Mouse (Mus musculus) neutrophil, adult 5-6 weeks (primary cell): ENCODE results near the gene Msi1. TPM values are rescaled to one million over a fixed set of nuclear protein-coding genes. Genes with fewer than 3 reads are reported as not detected.

ENCODE experiments used
- ATAC-seq: fragments of 151-379, 151-347 bp; 2 replicates; pipeline ENCODE4 v1.8.0; 2017; ENCODE audit warnings: mild to moderate bottlenecking, moderate TSS enrichment; ENCODE audit not compliant: insufficient number of reproducible peaks, poor library complexity, low FRiP score, severe bottlenecking; ENCODE audit errors: extremely low read depth
- total RNA-seq: library from RNA; stranded (forward); fragments of 200-1000 nt; gene quantifications from 2 replicates; pipeline ENCODE4 v1.2.3, GENCODE M21; 2017

Msi1 gene
- total RNA-seq, 1 experiment from 2014 or later = not detected

DNA sequence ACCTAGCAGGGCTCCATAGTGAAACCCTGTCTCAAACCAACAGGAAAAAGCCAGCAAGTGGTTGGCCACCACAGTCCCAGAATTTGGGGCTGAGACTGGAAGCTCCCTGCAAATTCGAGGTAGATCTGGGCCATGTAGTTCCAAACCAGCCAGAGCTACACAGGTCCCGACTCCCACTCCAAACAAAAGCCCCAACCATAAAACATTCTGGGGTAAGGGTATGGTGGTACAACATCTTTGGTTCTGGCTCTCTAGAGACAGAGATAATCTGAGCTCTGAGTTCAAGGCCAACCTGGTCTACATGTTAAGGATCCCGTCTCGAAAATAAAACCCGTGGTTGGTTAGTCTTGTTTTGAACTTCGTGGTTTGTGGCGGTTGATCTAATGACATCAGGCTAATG lies 26.4 kb downstream of the Msi1 start:
- ATAC-seq = no peak

DNA sequence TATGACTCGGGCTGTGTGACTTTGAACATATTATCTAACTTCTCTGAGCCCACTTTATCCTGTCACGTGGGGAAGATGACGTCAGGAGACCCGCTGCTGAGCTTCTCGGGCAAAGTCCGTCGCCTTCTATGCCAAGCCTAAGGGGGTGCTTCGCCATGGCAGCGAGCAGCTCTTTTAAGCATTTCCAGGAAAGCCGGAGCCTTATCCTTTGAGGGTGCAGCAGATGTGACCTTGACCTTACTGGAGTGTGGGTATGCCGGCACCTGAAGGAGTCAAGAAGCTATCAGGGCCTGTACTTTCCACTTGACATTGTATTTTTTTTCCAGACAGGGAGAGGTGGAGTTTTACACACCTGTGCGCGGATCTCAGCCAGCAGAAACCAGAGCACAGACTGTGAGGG lies 29.5 kb downstream of the Msi1 start:
- no peak for ATAC-seq

DNA sequence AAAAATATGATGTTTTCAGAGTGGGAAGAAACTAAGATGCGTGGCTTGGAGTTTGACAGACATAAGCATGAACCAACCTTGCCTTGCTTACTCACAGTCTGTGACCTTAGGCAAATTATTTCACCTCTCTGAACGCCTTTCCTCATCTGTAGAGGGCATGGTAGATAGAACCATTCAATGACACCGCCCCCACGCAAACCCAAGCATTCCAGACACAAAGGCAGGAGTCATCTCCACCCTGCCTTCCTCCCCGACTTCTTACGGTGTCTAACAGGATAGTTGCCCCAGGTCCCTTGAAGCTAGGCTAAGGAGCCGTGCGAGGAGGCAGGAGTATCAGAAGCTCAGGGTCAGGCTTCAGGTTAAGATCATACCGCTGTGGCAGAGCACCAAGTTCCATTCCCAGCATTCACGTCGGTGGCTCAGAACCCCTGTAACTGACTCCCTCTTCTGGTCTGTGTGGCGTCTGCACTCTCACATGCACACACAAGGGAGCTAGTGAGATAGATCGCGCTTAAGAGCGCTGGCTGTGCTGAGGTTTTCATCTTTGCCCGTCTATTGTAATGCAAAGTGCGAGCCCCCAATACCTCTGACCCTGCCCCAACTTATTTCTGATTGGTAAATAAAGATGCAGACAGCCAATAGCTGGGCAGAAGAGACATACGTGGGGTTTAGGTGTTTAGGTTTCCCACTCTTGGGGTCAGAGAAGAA lies 35.2 kb downstream of the Msi1 start:
- no peak for ATAC-seq

DNA sequence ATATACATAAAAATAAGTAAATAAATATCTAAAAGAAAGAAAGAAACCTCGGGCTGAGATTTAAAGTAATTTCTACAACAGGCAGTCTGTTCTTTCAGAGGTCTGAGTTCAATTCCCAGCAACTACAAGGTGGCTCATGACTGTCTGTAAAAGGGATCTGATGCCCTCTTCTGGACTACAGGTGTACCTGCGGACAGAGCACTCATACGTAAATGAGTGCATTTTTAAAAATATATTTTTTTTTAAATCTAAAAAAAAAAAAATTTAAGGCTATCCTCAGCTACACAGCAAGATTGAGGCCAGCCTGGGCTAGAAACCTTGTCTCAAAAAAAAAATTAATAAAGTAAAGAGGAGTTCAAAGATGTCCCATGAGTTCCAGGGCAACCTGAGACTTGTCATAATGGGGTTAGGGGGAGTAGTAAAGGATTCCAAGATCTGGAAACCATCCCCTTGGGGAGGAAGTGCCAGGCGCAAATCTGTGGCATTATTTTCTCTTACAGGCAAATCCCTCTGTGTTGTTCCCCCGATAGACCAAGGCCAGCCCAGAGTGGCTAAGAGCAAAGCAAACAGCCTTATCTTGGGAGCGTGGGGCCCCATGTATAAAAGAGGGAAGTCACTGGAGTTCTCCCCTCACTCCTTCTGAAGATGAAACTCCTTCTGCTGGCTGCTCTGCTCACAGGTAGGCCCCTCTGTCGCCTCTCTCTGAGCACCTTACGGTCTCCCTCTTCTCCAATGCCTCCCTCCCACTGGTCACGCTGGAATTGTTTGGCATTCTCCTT lies 36.4 kb downstream of the Msi1 start, which contains the start of gene Pla2g1b:
Pla2g1b (plus strand) TSS at position 621 of the 779 bp plus-strand sequence.
- ATAC-seq = no peak

DNA sequence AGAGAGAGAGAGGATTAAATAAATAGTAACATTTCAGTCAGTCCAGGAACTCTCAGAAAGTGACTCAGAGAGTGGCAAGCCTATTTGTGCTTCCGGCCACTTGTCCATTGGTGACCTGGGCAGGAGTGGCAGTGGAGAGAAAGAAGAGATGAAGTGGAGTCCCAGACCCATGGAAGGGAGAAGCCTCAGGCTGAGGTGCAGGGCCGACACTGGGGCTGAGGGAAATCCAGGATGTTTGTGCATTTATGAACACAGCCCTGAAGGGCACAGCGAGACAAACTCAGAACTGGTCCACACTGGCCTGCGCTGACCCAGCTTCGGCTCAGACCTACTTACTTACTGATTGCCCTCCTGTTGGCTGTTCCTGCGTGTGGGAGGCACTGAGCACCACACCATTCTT lies 40.4 kb downstream of the Msi1 start:
- no peak for ATAC-seq

DNA sequence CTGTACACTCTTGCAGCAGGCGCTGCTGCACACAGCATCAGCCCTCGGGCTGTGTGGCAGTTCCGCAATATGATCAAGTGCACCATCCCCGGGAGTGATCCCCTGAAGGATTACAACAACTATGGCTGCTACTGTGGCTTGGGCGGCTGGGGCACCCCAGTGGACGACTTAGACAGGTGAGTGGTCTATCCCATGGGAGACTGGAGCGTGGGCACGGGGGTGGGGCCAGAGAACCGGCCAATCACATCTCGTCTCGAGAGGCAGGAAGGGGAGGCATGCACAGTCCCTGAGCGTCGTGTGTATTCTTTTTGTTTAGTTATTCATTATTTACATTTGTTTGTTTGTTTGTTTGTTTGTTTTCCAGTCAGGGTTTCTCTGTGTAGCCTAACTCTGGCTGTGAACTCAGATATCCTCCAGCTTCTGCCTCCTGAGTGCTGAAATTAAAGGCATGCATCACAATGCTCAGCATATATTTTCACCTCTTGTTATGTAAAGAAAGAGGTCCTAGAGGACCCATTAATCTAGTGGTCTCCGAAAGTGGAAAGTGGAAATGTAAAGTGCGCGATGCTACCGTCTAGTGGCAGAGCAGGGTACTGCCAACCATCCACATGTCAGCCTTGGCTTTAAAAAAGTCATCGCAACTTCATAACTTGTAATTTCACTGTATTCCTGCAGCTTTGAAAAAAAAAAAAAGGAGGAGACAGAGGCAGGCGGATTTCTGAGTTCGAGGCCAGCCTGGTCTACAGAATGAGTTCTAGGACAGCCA lies 41.5 kb downstream of the Msi1 start:
- ATAC-seq = peak; percentile 71

DNA sequence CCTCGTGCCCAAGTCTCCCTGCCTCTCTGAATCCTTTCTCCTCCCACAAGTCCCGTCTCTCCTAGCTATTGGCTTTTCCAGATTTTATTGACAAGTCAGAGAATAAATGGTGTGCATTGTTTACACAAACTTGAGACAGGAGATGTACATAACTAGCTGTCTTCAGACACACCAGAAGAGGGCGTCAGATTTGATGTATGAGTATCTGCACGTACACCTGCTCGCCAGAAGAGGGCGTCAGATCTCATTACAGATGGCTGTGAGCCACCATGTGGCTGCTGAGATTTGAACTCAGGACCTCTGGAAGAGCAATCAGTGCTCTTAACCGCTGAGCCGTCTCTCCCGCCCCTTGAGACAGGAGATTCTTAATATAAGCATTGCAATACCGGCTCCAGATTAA lies 43.8 kb downstream of the Msi1 start:
- ATAC-seq = no peak

DNA sequence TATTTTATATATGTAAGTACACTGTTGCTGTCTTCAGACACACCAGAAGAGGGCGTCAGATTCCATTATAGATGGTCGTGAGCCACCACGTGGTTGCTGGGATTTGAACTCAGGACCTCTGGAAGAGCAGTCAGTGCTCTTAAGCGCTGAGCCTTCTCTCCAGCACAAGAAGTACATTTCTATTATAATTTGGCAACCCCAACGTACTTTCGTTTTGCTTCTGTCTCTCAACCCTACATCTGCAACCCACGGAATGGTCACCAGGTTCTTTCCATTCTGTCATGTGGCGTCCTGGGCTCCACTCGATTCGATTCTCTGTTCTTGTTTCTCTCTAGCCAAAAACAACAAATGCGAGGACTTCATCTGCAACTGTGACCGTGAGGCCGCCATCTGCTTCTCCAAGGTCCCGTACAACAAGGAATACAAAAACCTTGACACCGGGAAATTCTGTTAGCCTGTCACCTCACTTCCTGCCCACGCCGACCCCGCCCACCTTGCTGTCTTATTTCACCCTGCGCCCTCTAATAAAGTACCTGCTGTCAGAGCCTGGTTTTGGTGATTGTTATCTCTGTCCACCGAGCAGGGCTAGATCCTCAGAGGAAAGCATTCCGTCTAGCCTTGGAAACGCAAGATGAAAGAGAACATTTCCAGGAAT lies 44.9 kb downstream of the Msi1 start:
- no peak for ATAC-seq

DNA sequence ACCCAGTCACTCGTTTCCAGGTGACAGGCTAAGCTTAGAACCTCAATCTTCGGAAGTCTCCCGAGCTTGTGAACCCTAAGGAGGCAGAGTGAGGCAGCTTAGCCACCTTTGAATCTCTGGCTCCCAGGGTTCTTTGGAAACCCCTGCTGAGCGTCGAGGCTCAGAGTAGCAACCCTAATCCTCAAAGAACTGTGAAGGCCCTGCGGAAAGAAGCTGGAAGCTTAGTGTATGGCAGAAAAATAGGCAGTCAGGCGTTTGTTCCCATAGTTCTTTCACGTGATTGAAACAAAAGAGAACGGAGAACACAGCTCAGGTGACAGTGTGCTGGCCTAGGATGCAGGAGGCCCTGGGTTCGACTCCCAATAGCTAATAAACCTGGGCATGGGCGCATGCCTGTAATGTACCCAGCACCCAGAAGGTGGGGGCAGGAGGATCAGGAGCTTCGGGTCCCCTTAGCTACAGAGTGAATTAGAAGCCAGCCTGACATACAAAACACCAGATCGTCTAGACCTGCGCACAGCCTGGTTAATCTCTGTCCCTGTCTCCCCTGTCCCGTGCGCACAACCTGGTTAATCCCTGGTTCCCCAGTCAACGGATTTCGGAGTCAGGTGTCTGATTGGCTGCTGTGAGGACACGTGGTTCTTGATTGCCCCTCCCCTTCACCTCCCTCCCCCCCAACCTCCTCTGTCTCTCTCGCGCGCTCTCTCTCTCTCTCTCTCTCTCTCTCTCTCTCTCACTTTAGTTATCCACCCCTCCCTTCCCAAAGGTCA lies 46.1 kb downstream of the Msi1 start:
- no peak; the same call in 1 of the 2 replicates for ATAC-seq

DNA sequence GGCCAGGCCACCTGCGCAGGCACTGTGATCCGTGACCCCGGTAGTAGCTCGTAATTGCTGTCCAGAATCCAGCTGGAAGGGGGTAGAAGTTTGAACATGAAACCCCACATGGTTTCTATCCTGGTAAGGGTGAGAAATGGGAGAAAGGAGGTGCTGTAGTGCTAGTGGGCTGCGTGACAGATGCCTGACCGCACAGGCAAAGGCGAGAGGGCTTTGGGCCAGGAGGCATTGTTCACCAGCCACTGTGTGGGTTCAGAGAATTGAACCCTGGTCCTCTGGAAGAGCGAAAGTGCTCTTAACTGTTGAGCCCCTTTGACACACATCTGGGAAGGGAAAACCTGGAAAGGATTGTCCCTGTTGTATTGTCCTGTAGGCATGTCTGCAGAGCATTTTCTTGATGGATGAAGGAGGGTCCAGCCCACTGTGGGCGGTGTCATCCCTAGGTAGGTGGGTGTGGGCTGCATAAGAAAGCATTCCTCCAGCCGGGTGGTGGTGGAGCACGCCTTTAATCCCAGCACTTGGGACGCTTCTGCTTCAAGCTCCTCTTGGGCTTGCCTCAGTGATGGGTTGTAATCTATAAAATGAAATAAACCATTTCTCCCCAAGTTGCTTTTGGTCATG lies 46.8 kb downstream of the Msi1 start:
- ATAC-seq = no peak

DNA sequence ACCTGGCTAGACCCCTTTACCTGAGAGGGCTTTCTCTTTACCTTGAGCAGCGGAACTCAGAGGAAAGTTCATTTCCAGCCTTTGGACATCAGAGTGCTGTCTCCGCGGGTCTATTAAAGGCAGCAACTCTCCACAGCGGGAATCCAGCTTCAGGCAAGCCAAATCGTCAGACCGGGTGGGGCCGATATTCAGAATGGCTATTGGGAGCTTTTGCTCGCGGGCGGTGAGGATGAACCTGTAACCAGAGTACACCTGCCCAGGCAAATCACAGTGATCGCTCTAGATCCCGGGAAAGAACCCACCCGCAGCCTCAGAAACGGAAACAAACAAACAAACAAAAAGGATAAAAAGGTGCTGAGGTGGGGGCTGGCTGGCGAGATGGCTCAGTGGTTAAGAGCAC lies 50.2 kb downstream of the Msi1 start:
- ATAC-seq = no peak

DNA sequence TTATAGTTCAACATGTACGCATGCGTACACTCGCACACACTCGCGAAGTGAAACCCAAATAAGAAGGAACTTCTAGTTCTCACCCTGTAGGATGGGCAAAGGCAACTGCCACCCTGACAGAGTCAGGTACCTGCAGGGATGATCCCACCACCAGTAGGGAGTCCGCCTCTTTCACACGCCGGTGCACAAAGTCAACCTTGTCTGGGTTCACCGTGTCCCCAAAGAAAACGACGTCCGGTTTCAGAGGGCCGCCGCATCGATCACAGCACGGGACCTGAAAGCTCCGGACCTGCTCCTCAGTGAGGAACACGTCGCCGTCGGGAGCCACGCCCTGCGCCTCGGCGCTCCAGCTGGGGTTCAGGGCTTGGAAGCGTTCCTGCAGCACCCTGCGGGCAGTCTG lies 50.7 kb downstream of the Msi1 start:
- ATAC-seq = no peak

DNA sequence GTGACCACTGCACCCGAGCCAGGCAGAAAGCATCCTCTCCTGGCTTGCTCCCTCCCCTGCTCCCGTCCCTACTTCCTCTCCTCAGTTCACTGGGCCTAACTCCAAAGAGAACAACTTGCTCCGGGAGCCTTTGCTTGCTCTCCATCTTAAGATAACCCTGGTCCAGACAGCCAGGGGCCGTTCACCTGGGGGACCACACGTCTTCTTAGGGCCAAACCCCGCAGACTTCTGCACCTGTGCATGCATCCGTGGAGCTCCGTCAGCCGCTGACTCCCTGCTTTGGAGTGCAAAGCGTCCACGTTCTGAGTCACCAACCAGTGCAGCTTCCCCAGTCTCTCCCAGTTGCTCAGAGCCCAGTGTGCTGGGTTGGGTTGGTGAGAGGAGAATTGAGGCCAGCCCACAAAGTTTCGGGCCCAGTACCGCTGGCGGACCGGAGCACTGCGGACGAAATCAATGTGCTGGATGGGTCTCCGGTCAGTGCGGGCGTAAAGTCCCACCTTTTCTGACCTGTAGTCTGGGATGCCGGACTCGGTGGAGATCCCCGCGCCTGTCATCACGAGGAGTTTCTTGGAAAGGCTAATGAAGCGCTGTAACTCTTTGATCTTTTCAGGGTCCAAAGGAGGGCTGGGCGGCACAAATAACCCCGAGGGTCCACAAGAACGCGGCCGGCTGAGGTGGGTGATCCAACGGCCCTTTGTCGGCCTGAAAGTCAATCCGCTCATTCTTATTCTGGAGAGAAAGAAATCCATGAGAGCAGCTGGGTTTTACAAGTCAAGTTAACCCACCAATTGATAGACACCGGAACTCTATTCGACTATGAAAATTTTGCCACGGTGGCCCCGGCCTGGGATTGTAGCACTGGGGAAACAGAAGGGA lies 53.2 kb downstream of the Msi1 start:
- no peak for ATAC-seq

DNA sequence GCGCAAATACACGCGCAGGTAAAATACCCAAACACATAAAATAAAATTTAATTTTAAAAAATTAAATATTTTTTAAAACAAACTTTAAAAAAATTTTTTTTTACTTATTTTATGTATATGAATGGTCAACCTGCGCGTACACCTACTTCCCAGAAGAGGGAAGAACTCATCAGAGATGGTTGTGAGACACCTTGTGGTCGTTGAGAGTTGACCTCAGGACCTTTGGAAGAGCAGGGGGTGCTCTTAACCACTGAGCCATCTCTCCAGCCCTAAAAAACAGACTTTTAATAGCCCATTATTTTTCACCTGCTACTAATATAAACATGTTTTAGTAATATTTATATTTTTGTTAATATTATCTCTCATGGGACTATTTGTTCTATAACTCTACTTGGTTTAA lies 54.0 kb downstream of the Msi1 start:
- ATAC-seq = no peak

DNA sequence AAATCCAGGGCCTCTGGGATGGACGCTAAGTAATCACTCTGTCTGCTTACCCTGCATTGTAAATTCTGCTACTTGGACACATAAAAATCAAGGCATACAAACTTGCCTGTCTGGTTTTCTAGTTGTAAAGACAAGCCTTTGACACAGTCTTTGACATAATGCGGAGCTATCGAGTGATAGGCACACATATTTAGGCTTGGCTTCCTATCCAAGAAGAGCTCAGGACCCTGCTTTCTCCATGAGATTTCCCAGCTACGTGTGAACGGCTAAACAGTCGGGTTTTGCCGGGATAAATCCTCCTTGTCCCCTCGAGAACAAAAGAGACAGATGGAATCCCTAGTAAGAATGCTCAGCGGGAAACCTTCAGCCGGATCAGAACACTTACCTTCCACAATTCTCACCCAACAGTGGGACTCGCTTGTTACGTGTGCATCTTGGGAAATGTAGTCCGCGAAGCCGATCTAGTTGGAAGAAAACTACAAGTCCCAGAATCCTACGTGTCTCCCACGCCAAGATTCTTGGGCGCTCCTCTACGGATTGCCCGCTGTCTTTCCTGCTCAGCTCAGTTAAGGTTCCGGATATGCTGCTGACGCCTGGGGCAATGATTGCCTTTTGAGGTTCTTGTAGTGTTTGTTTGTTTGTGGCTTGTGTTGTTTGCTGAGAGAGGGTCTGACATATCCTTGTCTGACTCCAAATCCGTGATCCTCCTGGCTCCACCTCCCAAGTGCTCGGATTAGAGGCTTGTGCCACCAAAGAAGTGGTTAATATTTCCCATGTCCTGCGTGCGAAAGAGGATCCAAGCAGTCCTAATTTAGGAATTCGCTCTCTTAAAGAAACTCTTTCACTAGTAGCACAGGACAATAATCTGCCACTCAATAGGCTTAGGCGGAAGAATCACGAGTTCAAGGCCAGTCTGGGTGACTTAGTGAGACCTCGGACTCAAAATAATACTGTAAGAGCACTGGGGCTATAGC lies 54.8 kb downstream of the Msi1 start, which contains the start of gene Sirt4:
Sirt4 (minus strand) TSS at position 779 of the 974 bp plus-strand sequence.
- ATAC-seq = peak; percentile 89

DNA sequence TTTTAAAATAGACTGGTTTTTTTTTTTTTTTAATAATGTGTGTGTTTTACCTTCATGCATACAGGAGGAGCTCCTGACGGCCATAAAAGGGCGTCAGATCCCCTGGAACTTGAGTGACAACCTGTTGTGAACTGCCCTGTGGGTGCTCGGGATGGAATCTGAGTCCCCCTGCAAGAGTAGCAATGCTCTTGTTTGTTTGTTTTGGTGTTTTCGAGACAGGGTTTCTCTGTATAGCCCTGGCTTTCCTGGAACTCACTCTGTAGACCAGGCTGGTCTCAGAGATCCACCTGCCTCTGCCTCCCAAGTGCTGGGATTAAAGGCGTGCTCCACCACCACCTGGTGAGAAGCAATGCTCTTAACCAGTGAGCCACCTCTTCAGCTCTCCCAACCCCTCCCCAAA lies 55.6 kb downstream of the Msi1 start:
- ATAC-seq = no peak
